Mouse (Mus musculus) embryonic stem cell, embryonic (primary cell): ENCODE measurements around the gene Igfbp6.

Experiments
- CTCF ChIA-PET, 4 experiments: fragments of 300-600 bp in 2 of 4; fragments of 350-600 bp in 2 of 4; sonication (Branson Sonifier 250); formaldehyde crosslinking; loops; one replicate each; lab custom pipeline; 2022; ENCODE audit warnings: inconsistent platforms in 2 of 4; lab: Charles Lee
- POLR2A ChIA-PET, 4 experiments: fragments of 300-600 bp in 2 of 4; fragments of 350-600 bp in 2 of 4; sonication (Branson Sonifier 250); formaldehyde crosslinking; loops; one replicate each; lab custom pipeline; 2022; ENCODE audit warnings: antibody characterized with exemption in 4 of 4, inconsistent platforms in 1 of 4; lab: Charles Lee

Igfbp6 gene

DNA sequence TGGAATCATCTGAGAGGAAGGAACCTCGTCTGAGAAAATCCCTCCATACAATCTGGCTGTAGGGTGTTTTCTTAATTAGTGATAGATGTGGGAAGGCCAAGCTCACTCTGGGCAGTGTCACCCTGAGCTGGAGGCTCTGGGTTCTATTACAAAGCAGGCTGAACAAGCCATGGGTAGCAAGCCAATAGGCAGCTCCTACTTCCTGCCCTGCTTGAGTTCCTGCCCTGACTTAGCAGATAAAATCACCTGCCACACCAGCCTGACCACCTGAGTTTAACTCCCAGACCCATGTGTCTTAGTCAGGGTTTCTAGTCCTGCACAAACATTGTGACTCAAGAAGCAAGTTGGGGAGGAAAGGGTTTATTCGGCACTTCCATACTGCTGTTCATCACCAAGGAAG lies 24.9 kb downstream of the Igfbp6 start:
- ChIA-PET CTCF (interaction anchor here in 1 of 4 experiments (0.6 kb wide), 1 partner anchor 8 kb away, joined by 4 read pairs; no protein-coding TSS in a partner anchor), POLR2A (interaction anchor here in 2 of 4 experiments (0.7 to 1.2 kb wide), 3 partner anchors 55 to 74 kb away, joined by 3 read pairs; no protein-coding TSS in a partner anchor)

DNA sequence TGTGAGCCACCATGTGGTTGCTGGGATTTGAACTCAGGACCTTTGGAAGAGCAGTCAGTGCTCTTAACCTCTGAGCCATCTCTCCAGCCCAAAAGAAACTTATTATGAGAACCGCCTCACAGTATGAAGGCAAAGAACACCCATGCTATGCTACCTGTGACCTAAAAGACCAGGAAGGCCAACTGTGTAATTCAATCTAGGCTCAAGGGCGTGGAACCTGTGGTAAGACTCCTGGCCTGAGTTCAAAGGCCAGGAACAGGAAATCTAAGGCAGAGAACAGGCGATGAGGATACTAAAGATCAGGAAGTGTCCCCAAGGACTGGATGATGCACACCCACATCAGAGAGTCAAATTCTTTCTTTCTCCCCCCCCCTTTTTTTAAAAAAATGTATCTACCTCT lies 29.4 kb downstream of the Igfbp6 start:
- POLR2A ChIA-PET: interaction anchor here in 1 of 4 experiments (0.7 kb wide), 1 partner anchor 73 kb away, joined by 3 read pairs; no protein-coding TSS in a partner anchor
- CTCF ChIA-PET: no interaction called here

DNA sequence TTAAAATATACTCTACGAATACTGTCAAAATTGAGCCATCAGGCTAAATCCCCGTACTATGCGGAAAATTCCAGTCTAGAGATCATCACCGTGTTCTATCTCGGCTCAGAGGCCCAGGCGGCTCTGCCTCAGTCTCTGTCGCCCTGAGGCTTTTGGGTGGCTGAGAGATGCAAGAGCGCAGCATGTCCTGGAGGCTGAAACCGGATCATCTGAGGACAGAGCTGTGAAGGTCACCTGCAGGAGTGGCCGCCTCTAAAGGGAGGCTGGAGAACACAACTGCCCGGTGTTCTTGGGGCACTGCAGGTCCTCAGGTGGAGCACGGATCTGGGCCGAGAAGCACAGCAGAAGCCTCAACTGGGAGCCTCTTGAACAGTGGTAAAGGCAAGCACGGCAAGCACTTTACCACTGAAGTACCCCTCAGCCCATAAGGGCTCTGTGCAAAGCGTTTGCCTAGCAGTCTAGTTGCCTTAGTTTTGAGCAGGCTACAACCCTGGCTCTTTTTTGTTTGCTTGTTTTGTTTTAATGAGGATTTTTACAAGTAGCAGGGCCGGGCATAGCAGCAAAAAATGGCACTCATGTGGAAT lies 31.7 kb downstream of the Igfbp6 start:
- POLR2A ChIA-PET: interaction anchor here in 3 of 4 experiments (0.5 to 5.1 kb wide), 11 partner anchors 9 to 120 kb away, joined by 3 to 32 read pairs (median 4); partner anchors contain the start of gene Espl1 (in 1 of the 3)
- CTCF ChIA-PET: interaction anchor here in 3 of 4 experiments (0.6 to 6.8 kb wide), 10 partner anchors 10 to 68 kb away, joined by 3 to 109 read pairs (median 4); partner anchors contain the start of gene Zfp740 (in 1 of the 3)

DNA sequence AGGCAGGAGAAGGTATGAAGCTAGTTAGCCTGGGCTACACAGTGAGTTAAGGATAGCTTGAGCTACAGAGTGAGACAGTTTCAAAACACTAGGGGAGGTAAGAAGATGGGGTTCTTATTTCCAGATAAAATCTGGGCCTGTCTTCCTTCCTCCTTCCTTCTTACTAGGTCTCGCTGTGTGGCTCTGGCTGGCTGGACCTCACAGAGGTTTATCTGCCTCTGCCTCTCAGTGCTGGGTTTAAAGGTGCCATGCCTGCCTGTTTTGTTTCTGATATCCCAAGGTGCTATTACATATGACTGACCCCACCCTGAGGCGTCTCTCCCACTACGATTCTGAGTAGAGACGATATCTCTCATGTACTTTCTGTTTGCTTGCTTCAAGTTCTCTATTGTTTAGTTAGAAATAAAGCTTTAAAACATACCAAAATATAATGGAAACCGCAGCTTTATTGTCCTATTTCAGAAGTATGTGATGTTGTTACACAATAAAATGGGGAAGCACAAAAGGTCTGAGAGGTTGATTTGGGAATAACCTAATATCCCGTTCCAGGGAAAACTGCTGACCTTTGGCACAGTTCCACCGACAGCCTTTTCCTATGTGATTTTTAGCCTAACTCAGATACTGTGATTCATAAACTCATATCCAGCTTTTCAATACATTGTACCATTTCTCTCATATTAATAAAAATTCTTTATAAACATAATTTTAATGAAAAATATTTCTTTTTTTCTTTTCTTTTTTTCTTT lies 32.6 kb downstream of the Igfbp6 start:
- POLR2A ChIA-PET: interaction anchor here (0.9 to 5.3 kb wide), 19 partner anchors 10 to 119 kb away, joined by 3 to 40 read pairs (median 6); partner anchors contain the start of genes Csad (in 2 of the 4), Zfp740 (in 2 of the 4), Espl1 (in 1 of the 4) and Soat2 (in 1 of the 4)
- CTCF ChIA-PET: interaction anchor here (0.5 to 6.8 kb wide), 11 partner anchors 9 to 790 kb away, joined by 3 to 109 read pairs (median 5); partner anchors contain the start of genes Zfp740 (in 2 of the 4), Csad (in 1 of the 4) and Hoxc10 (in 1 of the 4)

DNA sequence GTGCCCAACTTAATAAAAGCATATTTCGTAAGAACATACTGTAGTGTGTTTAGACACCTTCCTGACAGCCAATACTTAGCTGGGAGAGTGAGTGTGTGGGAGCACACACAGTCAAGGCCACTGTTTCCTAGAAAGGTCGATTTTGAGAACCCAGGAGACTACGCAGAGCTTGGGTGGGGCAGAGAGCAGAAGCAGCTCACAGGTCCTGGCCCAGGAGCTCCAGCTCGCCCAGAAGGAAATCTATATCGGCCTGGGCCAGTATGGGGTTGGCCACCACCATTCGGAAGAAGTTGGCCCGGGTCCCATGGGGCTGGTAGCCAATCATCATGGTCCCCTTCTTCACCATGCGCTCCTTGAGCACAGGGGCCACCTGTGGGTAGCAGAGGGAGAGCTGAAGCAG lies 33.3 kb downstream of the Igfbp6 start:
- ChIA-PET CTCF (interaction anchor here (0.5 to 6.8 kb wide), 22 partner anchors 10 to 145 kb away, joined by 3 to 109 read pairs (median 5); partner anchors contain the start of genes Zfp740 (in 2 of the 4) and Csad (in 1 of the 4)), POLR2A (interaction anchor here (1.0 to 5.3 kb wide), 29 partner anchors 9 to 70 kb away, joined by 3 to 47 read pairs (median 6); partner anchors contain the start of genes Csad (in 3 of the 4), Zfp740 (in 3 of the 4), Soat2 (in 2 of the 4) and Spryd3 (in 2 of the 4))

DNA sequence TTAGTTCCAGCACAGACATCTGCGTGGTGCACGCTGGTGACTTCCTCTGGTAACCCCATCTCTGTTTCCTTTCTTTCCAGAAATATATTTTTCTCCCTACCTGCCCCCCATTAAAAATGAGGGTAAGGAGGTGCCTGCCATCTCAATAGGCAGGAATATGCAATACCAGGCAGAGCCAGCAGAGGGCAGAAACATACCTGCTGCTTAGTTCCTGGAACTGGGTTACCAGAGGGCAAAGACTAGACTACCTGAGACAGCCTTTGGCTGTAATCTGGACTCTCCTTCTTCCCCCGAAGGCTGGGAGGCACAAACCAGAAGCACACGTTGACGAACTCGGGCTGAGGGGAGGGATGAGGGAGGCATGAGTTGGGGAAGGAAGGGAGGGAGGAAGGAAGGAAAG lies 34.1 kb downstream of the Igfbp6 start:
- ChIA-PET POLR2A (interaction anchor here (0.6 to 5.3 kb wide), 45 partner anchors 8 to 929 kb away, joined by 3 to 47 read pairs (median 6); partner anchors contain the start of genes Zfp740 (in 3 of the 4), Csad (in 2 of the 4), Soat2 (in 2 of the 4) and Spryd3 (in 2 of the 4)), CTCF (interaction anchor here (0.5 to 6.8 kb wide), 31 partner anchors 8 to 144 kb away, joined by 3 to 109 read pairs (median 5); partner anchors contain the start of genes Zfp740 (in 2 of the 4), Csad (in 1 of the 4) and Tns2 (in 1 of the 4))

DNA sequence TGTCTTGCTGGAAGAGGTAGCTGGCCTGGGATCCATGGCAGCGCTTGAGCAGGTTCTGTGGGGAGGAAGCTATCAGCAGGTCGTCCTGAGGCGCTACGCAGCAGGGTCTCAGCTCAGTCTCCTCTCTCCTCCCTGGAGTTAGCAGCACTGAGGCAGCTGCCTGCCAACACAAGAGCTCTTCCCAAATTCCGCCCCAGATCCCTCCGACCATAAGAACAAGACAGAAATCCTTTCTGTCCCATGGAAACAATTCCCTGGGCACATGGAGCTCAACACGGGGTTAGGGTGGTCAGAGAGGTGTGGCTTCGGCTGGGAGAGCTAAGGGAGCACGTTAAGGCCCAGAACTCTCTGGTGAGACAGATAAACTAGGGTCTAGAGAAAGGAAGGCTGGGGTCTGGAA lies 34.9 kb downstream of the Igfbp6 start:
- ChIA-PET POLR2A (interaction anchor here (0.6 to 5.3 kb wide), 65 partner anchors 9 to 930 kb away, joined by 3 to 47 read pairs (median 4); partner anchors contain the start of genes Zfp740 (in 3 of the 4), Csad (in 2 of the 4), Soat2 (in 2 of the 4) and Spryd3 (in 2 of the 4)), CTCF (interaction anchor here (0.6 to 6.8 kb wide), 42 partner anchors 9 to 821 kb away, joined by 3 to 109 read pairs (median 4); partner anchors contain the start of genes Csad (in 2 of the 4), Tns2 (in 2 of the 4), Zfp740 (in 2 of the 4) and Pfdn5 (in 1 of the 4))

DNA sequence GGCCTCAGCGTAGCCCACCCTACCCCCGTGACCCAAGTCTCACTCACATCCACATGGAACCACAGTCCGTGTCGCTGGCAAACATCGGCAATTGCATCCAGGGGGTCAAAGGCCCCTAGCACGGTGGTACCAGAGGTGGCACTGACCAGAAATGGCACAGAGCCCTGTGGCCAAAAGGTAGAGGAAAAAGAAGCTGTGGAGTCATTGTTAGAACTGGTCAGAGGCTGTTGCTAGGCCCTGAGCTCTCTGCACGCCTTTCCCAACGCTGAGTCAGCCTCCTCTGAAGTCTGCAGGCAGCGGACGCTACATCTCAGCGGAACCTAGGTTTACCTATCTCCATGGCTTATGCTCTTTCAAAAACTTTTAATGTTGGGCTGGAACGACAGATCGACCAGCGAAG lies 35.8 kb downstream of the Igfbp6 start:
- ChIA-PET CTCF (interaction anchor here (0.6 to 6.8 kb wide), 23 partner anchors 8 to 982 kb away, joined by 3 to 109 read pairs (median 4); partner anchors contain the start of genes Csad (in 2 of the 4), Pfdn5 (in 1 of the 4) and Zfp740 (in 1 of the 4)), POLR2A (interaction anchor here (0.6 to 5.3 kb wide), 61 partner anchors 8 to 1395 kb away, joined by 3 to 47 read pairs (median 5); partner anchors contain the start of genes Soat2 (in 3 of the 4), Zfp740 (in 3 of the 4), Csad (in 2 of the 4) and Mfsd5 (in 1 of the 4))

DNA sequence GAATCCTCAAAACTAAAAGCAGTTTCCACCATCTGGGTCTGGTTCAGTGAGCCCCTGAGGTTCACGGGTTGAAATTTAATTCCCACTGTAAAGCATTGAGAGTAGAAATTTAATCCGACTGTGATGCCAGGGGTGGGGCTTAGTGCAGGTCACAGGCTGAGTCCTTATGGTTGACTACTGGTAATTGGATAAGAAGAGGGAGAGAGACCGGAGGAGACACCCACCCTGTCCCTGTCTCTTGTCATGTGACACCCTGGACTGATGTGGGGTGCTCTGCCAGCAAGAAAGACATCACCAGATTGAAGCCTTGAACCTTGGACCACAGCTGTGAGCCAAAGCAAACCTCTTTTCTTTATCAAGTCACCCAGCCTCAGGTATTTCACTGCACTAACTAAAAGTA lies 38.9 kb downstream of the Igfbp6 start:
- CTCF ChIA-PET: interaction anchor here in 1 of 4 experiments (0.7 kb wide), 1 partner anchor 937 kb away, joined by 3 read pairs; no protein-coding TSS in a partner anchor
- POLR2A ChIA-PET: interaction anchor here in 1 of 4 experiments (0.8 kb wide), 1 partner anchor 26 kb away, joined by 3 read pairs; no protein-coding TSS in a partner anchor

DNA sequence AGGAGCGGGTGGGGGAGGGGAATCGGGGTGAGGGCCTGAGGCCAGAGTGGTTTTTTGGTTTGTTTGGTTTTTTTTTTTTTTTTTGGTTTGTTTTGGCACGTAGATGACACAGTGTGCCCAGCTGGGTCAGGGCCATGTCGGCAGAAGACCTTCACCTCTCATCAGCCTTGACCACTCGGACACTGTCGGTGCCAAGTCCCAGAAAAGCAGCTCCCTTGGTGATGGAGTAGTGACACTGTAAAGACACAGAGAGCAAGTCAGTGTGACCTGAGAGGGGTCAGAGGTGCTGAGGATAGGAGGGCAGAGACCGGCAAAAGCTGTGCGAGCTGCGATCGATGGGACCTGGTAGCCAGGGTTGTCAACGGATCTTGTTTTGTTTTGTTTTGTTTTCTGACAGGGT lies 42.1 kb downstream of the Igfbp6 start:
- ChIA-PET POLR2A (interaction anchor here in 3 of 4 experiments (0.6 to 9.8 kb wide), 9 partner anchors 9 to 484 kb away, joined by 3 to 87 read pairs (median 7); partner anchors contain the start of genes Csad (in 2 of the 3), Zfp740 (in 2 of the 3), Itgb7 (in 1 of the 3) and Spryd3 (in 1 of the 3)), CTCF (interaction anchor here in 3 of 4 experiments (0.6 to 1.8 kb wide), 3 partner anchors 8 to 37 kb away, joined by 3 to 26 read pairs (median 4); no protein-coding TSS in a partner anchor)

DNA sequence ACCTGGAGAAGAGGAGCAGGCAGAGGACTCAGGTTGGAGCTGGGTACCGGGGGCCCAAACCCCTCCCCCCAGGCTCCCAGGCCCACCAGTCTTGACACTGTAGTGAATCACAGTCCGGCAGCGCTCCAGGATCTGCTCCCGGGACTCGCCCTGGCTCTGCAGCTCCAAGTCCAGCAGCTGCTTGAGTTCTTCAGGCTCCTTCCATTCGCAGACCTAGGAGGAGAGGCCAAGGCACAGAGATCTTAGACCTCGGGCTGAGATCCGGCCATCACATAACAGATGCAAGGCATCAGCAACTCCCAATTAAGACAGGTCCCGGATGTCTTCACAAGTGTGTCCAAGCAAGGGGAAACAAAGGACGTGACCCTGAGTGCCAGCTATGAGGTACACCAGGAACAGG lies 43.9 kb downstream of the Igfbp6 start:
- CTCF ChIA-PET: interaction anchor here in 2 of 4 experiments (0.9 to 2.6 kb wide), 5 partner anchors 9 to 80 kb away, joined by 3 to 12 read pairs (median 4); no protein-coding TSS in a partner anchor

DNA sequence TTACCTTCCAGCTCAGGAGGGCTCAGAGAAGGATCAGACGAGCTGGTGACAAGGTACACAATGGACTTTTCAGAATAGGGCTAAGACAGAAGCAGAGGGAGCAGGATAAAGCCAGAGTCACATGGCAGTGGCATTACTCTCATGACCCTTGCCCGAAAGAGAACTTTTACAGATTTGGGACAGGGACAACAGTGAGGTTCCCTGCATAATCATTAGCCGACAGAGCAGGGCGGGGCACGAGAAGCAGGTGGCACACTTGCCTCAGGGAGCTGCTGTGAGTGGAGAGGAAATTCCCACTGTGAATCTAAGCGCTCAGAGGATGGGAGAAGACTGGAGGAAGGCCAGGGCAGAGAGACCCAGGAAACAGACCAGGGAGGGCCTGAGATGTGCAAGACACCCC lies 44.7 kb downstream of the Igfbp6 start:
- POLR2A ChIA-PET: interaction anchor here in 3 of 4 experiments (0.5 to 9.8 kb wide), 21 partner anchors 9 to 329 kb away, joined by 3 to 87 read pairs (median 3); partner anchors contain the start of genes Csad (in 2 of the 3), Zfp740 (in 2 of the 3), Spryd3 (in 1 of the 3) and Tarbp2 (in 1 of the 3)
- CTCF ChIA-PET: interaction anchor here in 3 of 4 experiments (0.6 to 2.6 kb wide), 13 partner anchors 10 to 1380 kb away, joined by 3 to 12 read pairs (median 4); no protein-coding TSS in a partner anchor

More for the DNA sequence above, 43.9 kb downstream of the Igfbp6 start:
- POLR2A ChIA-PET: interaction anchor here in 3 of 4 experiments (0.6 to 9.8 kb wide), 13 partner anchors 9 to 1227 kb away, joined by 3 to 87 read pairs (median 4); partner anchors contain the start of genes Csad (in 2 of the 3), Zfp740 (in 2 of the 3) and Tarbp2 (in 1 of the 3)

DNA sequence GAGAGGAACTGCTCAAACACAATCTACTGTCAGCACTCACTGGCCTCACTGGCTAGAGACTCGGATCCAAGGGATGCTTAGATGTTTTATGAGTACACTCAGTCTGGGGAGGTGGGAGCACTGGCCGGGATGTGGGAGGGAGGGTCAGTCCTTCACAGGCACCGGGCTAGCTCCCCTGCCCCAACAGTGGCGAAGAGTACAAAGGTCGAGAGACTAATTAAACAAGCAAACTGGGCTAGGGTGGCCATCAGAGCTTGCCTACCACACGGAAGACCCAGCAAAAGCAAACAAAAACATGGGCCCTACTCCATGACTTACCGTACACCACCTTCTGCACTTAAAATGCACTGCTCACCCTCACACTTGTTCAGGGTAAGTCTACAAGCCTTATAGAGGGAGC lies 47.5 kb downstream of the Igfbp6 start:
- ChIA-PET POLR2A (interaction anchor here (0.6 to 9.8 kb wide), 14 partner anchors 9 to 62 kb away, joined by 3 to 87 read pairs (median 4); partner anchors contain the start of genes Csad (in 2 of the 4), Zfp740 (in 2 of the 4) and Spryd3 (in 1 of the 4)), CTCF (interaction anchor here in 3 of 4 experiments (1.0 to 1.6 kb wide), 4 partner anchors 13 to 91 kb away, joined by 3 to 5 read pairs (median 4); partner anchors contain the start of gene Tns2 (in 1 of the 3))

DNA sequence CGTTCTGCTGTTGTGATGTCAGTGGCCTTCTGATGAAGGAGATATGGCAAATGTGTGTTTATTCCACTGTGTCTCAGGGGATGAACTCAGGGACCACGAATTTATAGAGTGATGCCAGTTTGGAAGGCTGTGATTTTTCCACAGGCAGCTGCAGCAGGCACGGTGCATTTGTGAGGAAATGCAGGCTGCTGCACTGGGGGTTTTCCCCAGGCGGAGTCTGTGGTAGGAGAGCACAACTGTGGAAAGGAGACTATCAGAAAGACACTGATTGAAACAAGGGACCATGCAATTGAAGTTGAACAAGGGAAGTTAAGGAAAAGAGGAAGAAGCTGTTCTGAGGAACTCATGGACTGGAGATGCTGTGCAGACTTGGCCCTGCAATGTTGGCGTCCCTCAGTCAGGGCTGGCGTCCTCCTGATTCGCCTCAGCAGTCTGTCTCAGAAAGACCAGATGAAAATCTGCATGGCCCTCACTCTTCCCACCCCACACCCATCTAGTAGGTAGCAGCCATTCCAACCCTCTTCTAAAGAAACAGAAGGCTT lies 48.2 kb downstream of the Igfbp6 start:
- CTCF ChIA-PET: interaction anchor here in 2 of 4 experiments (1.0 to 1.4 kb wide), 2 partner anchors 13 to 32 kb away, joined by 4 to 5 read pairs; no protein-coding TSS in a partner anchor

DNA sequence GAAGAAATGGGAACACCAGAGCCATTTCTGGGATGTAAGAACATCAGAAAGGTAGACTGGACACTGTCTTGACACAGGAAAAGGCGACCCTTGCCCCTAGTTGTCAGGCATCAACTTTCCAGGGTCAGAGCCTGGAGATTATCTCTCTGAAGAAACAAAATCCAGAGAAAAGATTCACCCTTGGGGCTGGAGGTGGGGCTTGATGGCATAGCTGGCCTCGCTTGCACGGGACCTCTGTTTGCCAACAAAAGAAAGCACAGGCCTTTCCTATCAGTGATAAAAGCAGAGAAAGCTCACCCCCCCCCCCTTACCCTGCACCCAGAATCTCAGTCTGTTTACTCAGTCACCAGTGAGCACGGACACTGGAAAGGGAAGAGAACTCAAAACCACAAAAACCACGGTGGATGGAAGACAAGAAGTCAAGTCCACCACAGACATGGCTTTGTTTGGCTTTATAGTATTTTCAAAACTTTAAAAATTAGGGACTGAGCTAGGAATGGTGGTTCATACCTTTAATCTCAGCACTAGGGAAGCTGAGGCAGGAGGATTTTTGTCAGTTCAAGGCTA lies 48.7 kb downstream of the Igfbp6 start:
- CTCF ChIA-PET: interaction anchor here in 1 of 4 experiments (1.1 to 1.3 kb wide), 2 partner anchors 10 to 14 kb away, joined by 3 to 4 read pairs; partner anchors contain the start of gene Zfp740
- POLR2A ChIA-PET: interaction anchor here (0.6 to 9.8 kb wide), 13 partner anchors 9 to 66 kb away, joined by 3 to 87 read pairs (median 3); partner anchors contain the start of genes Csad (in 2 of the 4), Zfp740 (in 2 of the 4), Soat2 (in 1 of the 4) and Spryd3 (in 1 of the 4)

More for the DNA sequence above, 48.2 kb downstream of the Igfbp6 start:
- POLR2A ChIA-PET: interaction anchor here (0.6 to 9.8 kb wide), 12 partner anchors 9 to 64 kb away, joined by 3 to 87 read pairs (median 4); partner anchors contain the start of genes Csad (in 2 of the 4), Zfp740 (in 2 of the 4) and Spryd3 (in 1 of the 4)
